Mouse (Mus musculus) cerebral cortex, adult 2 months (tissue): ENCODE data around the gene Dennd1b.

Experiments
- WGBS: fragments of 180-500 bp; shearing (Covaris S2); methylation state at CpG from one replicate; pipeline ENCODE4 v1.1.7; 2018; 5-methylcytosine and 5-hydroxymethylcytosine counted together

Gene Dennd1b

GRCm38 (mm10) chr1:138963161-138963867 lies at the start of gene Dennd1b:
Dennd1b (plus strand) TSS chr1:138963435.
- WGBS: under 1% methylated on average over 57 of the region's 69 CpGs

- 93% methylated on average over 3 of the region's 3 CpGs for WGBS
Observed at GRCm38 (mm10) chr1:138915596-138915995, 47.6 kb upstream of the Dennd1b start.

GRCm38 (mm10) chr1:138919601-138920000 lies 43.6 kb upstream of the Dennd1b start:
- 93% methylated on average over 5 of the region's 5 CpGs for WGBS

- 84% methylated on average over 3 of the region's 3 CpGs for WGBS
Observed at GRCm38 (mm10) chr1:138920082-138920481, 43.2 kb upstream of the Dennd1b start.

GRCm38 (mm10) chr1:138920799-138921198 lies 42.4 kb upstream of the Dennd1b start:
- 74% methylated on average over 1 of the region's 1 CpGs for WGBS

GRCm38 (mm10) chr1:138922886-138923285 lies 40.3 kb upstream of the Dennd1b start:
- WGBS: 80% methylated on average over 6 of the region's 6 CpGs

- 94% methylated on average over 2 of the region's 2 CpGs for WGBS
Observed at GRCm38 (mm10) chr1:138924282-138924681, 39.0 kb upstream of the Dennd1b start.

- 49% methylated on average over 11 of the region's 11 CpGs for WGBS
Observed at GRCm38 (mm10) chr1:138928671-138929483, 34.4 kb upstream of the Dennd1b start.

- WGBS: 68% methylated on average over 3 of the region's 3 CpGs
Observed at GRCm38 (mm10) chr1:138929985-138930384, 33.2 kb upstream of the Dennd1b start.

- WGBS: 40% methylated on average over 3 of the region's 3 CpGs
Observed at GRCm38 (mm10) chr1:138930856-138931255, 32.4 kb upstream of the Dennd1b start.

GRCm38 (mm10) chr1:138936169-138936568 lies 27.1 kb upstream of the Dennd1b start:
- WGBS: 66% methylated on average over 6 of the region's 6 CpGs

GRCm38 (mm10) chr1:138937686-138938370 lies 25.4 kb upstream of the Dennd1b start:
- WGBS: 80% methylated on average over 6 of the region's 6 CpGs

GRCm38 (mm10) chr1:138939579-138940139 lies 23.6 kb upstream of the Dennd1b start:
- WGBS: 72% methylated on average over 6 of the region's 6 CpGs

- WGBS: 90% methylated on average over 8 of the region's 8 CpGs
Observed at GRCm38 (mm10) chr1:138940407-138940806, 22.8 kb upstream of the Dennd1b start.

GRCm38 (mm10) chr1:138954978-138955377 lies 8.3 kb upstream of the Dennd1b start:
- 79% methylated on average over 5 of the region's 5 CpGs for WGBS

GRCm38 (mm10) chr1:138955455-138955854 lies 7.8 kb upstream of the Dennd1b start:
- 91% methylated on average over 4 of the region's 4 CpGs for WGBS

GRCm38 (mm10) chr1:138957111-138957510 lies 6.1 kb upstream of the Dennd1b start:
- whole genome bisulfite sequencing: 83% methylated on average over 4 of the region's 4 CpGs

- WGBS: 80% methylated on average over 3 of the region's 3 CpGs
Observed at GRCm38 (mm10) chr1:138958863-138959262, 4.4 kb upstream of the Dennd1b start.

GRCm38 (mm10) chr1:138959903-138960483 lies 3.2 kb upstream of the Dennd1b start:
- 78% methylated on average over 4 of the region's 4 CpGs for WGBS

GRCm38 (mm10) chr1:138962266-138963101 lies 751 bp upstream of the Dennd1b start:
- WGBS: 31% methylated on average over 9 of the region's 9 CpGs
